Mouse (Mus musculus) liver, adult 2 months (tissue): Measurements from ENCODE around the gene Psma5. TPM values are rescaled to one million over a fixed set of nuclear protein-coding genes. Genes with fewer than 3 reads are reported as not detected.

Source experiments
- DNase-seq: peaks from one replicate; pipeline ENCODE4 v3.0.0-alpha.2; 2011; ENCODE audit warnings: low read depth, low spot score; ENCODE audit errors: extremely low read depth
- H3K27ac ChIP-seq: fragments of 200-500 bp; replicated peaks from 2 replicates; pipeline ENCODE4 v1.5.1; 2012; ENCODE audit warnings: low read depth, mild to moderate bottlenecking, control low read depth, inconsistent platforms, low read length; ENCODE audit not compliant: insufficient read depth
- H3K27me3 ChIP-seq: fragments of 200-500 bp; 2 replicates; pipeline ENCODE4 v1.6.1; 2012; ENCODE audit warnings: mild to moderate bottlenecking, moderate library complexity, low read length, inconsistent platforms; ENCODE audit not compliant: control insufficient read depth, insufficient read depth
- H3K36me3 ChIP-seq: fragments of 200-500 bp; 2 replicates; pipeline ENCODE4 v1.6.1; 2012; ENCODE audit warnings: low read length, inconsistent platforms; ENCODE audit not compliant: control insufficient read depth, insufficient read depth
- H3K4me1 ChIP-seq: fragments of 200-500 bp; 2 replicates; pipeline ENCODE4 v1.6.1; 2011; ENCODE audit warnings: low read length; ENCODE audit not compliant: control insufficient read depth, insufficient read depth
- H3K4me3 ChIP-seq: fragments of 200-500 bp; 2 replicates; pipeline ENCODE4 v1.5.1; 2011; ENCODE audit warnings: low read depth, mild to moderate bottlenecking, control low read depth, low read length, moderate library complexity; ENCODE audit not compliant: insufficient read depth
- H3K79me2 ChIP-seq: fragments of 200-500 bp; 2 replicates; pipeline ENCODE4 v1.6.1; 2012; ENCODE audit warnings: inconsistent platforms, mild to moderate bottlenecking, low read length, moderate library complexity; ENCODE audit not compliant: control insufficient read depth, insufficient read depth
- H3K9ac ChIP-seq: fragments of 200-500 bp; 2 replicates; pipeline ENCODE4 v1.6.1; 2012; ENCODE audit warnings: low read depth, mild to moderate bottlenecking, control low read depth, inconsistent platforms, low read length
- CTCF ChIP-seq: fragments of 200-500 bp; IDR thresholded peaks from 2 replicates; pipeline ENCODE4 v1.5.1; 2011; ENCODE audit warnings: low read depth, low read length, control low read depth
- POLR2A ChIP-seq: fragments of 200-500 bp; IDR thresholded peaks from 2 replicates; pipeline ENCODE4 v1.6.1; 2011; ENCODE audit warnings: low read length, control low read depth; ENCODE audit not compliant: insufficient read depth; ENCODE audit errors: extremely low read depth
- WGBS: fragments of 180-500 bp; shearing (Covaris S2); methylation state at CpG from one replicate; pipeline ENCODE4 v1.1.7; 2018; 5-methylcytosine and 5-hydroxymethylcytosine counted together
- polyA plus RNA-seq: library from polyadenylated mRNA; depleted of rRNA; stranded (reverse); fragments of >200 nt; gene quantifications from 2 replicates; pipeline ENCODE4 v1.2.3, GENCODE M21; 2012
- total RNA-seq: library from RNA; depleted of rRNA; stranded (reverse); fragments of >200 nt; gene quantifications from 2 replicates; pipeline ENCODE4 v1.2.3, GENCODE M21; 2014

The Psma5 gene
- total and polyA plus RNA-seq, 2 experiments = 40.5 to 86.7 TPM

GRCm38 (mm10) chr3:108289311-108290130, 32.8 kb downstream of the Psma5 start:
- Histone ChIP-seq H3K4me1 (peaks cover 21% of the 10 kb centered on the region), H3K27me3 (no peaks in the 10 kb centered on the region), H3K36me3 (no peaks in the 10 kb centered on the region), H3K9ac (no peak overlapping the region), H3K79me2 (peaks cover 17% of the 10 kb centered on the region; the same call in 1 of the 2 replicates), H3K4me3 (no peak overlapping the region), H3K27ac (peak overlapping the region; percentile 45; the same call in 1 of the 2 replicates)
- WGBS = 30% methylated on average over 13 of the region's 13 CpGs
- peak; percentile 80 for DNase-seq
- TF ChIP-seq POLR2A (no peak), CTCF (no peak)

GRCm38 (mm10) chr3:108291036-108291799, 34.5 kb downstream of the Psma5 start:
- Histone ChIP-seq H3K27me3 (no peaks in the 10 kb centered on the region), H3K27ac (no peak overlapping the region), H3K79me2 (peaks cover 17% of the 10 kb centered on the region; the same call in 1 of the 2 replicates), H3K4me3 (no peak overlapping the region), H3K36me3 (no peaks in the 10 kb centered on the region), H3K4me1 (peaks cover 23% of the 10 kb centered on the region), H3K9ac (no peak overlapping the region)
- 76% methylated on average over 17 of the region's 17 CpGs for WGBS
- no peak for DNase-seq
- no peak for TF ChIP-seq CTCF
- TF ChIP-seq POLR2A = no peak

DNA sequence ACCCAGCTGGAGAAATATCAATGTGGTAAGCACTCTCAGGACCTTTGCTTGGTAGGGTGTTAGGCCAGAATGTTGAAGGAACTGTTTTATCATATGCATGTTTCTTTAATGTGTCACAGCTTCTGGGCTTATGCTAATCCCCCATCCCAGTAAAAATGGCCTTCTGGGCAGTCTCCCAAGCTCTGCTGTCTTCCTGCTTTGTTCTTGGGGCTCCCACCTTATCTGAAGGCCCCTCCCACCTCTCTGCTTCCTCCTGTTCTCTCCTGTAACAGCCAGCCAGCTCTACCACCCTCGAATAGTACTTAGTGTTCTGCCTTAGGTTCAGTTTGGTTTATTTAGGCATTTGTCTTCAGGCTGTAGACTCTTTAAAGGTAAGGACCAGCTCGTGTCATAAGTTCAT, 37.7 kb downstream of the Psma5 start:
- no peaks in the 10 kb centered on the region for H3K36me3 ChIP-seq
- H3K4me1 ChIP-seq = peaks cover 26% of the 10 kb centered on the region
- H3K27ac ChIP-seq = no peak overlapping the region
- H3K27me3 ChIP-seq = no peaks in the 10 kb centered on the region
- H3K4me3 ChIP-seq = no peak overlapping the region
- peaks cover 11% of the 10 kb centered on the region; the same call in 1 of the 2 replicates for H3K79me2 ChIP-seq
- no peak overlapping the region for H3K9ac ChIP-seq
- no peak for DNase-seq
- WGBS = 59% methylated on average over 2 of the region's 2 CpGs
- no peak for TF ChIP-seq POLR2A
- TF ChIP-seq CTCF = no peak

DNA sequence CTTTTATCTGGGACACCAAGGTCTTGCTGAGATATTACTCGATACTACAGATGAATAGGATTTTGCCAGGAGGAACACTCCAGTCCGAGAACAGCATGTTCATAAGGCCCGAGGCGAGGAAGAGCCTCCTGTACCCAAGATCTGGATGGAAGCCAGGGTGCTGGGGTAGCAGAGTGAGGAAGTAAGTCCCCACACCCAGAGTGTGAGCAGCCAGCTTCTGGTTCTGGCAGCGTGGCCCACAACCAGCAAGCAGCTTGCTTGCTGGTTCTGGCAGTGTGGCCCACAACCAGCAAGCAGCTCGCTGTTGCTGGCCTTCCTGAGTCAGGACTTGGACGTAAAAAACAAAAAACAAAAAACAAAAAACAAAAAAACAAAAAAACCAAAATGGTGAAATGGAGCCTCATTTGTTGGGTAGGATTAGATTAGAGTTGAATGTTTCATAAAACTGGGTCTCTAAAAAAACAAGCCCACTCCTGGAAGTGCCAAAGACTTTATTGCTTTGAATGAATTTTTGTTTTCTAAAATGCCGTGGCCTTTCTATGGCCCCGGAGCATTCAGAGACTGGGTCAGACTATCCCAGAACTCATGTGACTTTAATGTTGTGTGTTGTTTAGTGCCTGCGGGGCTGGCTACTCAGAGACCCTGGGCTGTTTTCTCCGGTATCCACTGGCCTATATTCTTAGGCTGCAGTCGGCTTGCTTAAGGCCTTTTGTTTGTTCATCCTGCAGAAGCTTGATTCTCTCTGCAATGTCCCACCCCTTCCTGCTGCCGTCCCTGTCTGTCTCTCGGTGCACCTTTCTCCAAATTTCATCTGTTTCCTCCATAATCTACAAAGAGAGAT, 38.9 kb downstream of the Psma5 start:
- WGBS = 39% methylated on average over 14 of the region's 14 CpGs
- Histone ChIP-seq H3K4me1 (peaks cover 27% of the 10 kb centered on the region), H3K36me3 (no peaks in the 10 kb centered on the region), H3K27me3 (no peaks in the 10 kb centered on the region), H3K79me2 (peaks cover 14% of the 10 kb centered on the region; the same call in 1 of the 2 replicates), H3K27ac (peak overlapping the region; percentile 37), H3K9ac (no peak overlapping the region), H3K4me3 (no peak overlapping the region)
- no peak for DNase-seq
- TF ChIP-seq POLR2A = no peak

DNA sequence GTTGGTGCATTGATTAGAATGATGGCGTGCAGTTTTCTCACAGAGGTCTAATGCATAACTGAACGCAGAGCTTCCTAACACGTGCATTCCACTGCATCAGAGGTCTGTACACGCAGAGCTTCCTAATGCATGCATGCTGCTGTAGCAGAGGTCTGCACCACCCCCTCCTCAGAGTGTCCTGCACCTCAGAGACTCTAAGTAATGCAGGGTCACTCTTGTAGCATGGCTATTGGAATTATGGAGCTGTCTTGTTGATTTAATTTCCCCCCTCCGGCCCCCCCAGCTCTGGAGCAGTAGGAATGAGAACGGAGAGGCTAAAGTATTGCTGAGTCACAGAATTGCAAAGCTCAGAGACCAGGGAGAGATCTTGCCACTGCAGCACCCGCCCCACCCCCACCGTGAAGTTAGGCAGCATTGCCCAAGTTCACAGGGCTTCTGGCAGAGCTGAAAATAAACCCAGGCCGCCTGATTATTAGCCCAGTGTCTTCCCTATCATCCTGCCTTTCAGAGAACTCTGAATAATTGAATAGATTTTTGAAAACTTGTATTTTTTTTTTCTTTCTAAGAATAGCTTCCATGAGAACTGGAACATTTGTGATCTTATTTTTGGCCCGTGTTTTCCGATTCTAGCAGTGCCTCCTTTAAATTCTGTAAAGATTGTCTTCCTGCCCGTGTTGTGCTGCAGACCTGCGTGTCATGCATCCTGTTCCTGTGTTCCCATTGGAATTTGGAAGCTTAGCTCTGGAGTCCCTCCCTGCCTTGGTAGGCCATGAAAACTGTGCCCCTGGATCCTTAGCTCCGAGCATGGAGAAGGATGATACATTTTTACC, 39.7 kb downstream of the Psma5 start:
- Histone ChIP-seq H3K27ac (peak overlapping the region; percentile 65), H3K36me3 (no peaks in the 10 kb centered on the region), H3K79me2 (peaks cover 9% of the 10 kb centered on the region; the same call in 1 of the 2 replicates), H3K4me1 (peaks cover 27% of the 10 kb centered on the region), H3K4me3 (no peak overlapping the region), H3K27me3 (no peaks in the 10 kb centered on the region), H3K9ac (peak overlapping the region; percentile 15; the same call in 1 of the 2 replicates)
- DNase-seq = peak; percentile 78
- WGBS = 10% methylated on average over 14 of the region's 14 CpGs
- TF ChIP-seq CTCF (no peak), POLR2A (no peak)
